Mouse (Mus musculus) liver, embryonic 16.5 days (tissue): ENCODE results near the gene Sptbn4. TPM values are rescaled to one million over a fixed set of nuclear protein-coding genes. Genes with fewer than 3 reads are reported as not detected.

ENCODE experiments used
- polyA plus RNA-seq: library from polyadenylated mRNA; unstranded; fragments of >200 nt; fragmentation: Nextera tagmentation; extraction: Ambion mirVana; gene quantifications from 2 replicates; pipeline ENCODE4 v1.2.1, GENCODE M21; 2015

Gene Sptbn4
- polyA plus RNA-seq, 1 experiment from 2014 or later: 0.02 TPM

Other genes with a start within 250 kb of the Sptbn4 start
- gene Itpkc, start 219.0 kb downstream of the Sptbn4 start, polyA plus RNA-seq: 1.6 and 2.0 TPM in 2 replicates
- gene Coq8b, start 214.7 kb downstream of the Sptbn4 start, polyA plus RNA-seq: 26.6 and 32.3 TPM in 2 replicates
- gene Numbl, start 189.3 kb downstream of the Sptbn4 start, polyA plus RNA-seq: 1.2 and 1.9 TPM in 2 replicates
- 5.2 and 7.6 TPM in 2 replicates for gene Ltbp4, start 110.0 kb downstream of the Sptbn4 start, polyA plus RNA-seq
- 16.1 and 16.5 TPM in 2 replicates for gene Shkbp1, start 91.7 kb downstream of the Sptbn4 start, polyA plus RNA-seq
- 0.23 and 0.44 TPM in 2 replicates for gene Gm20479, start 90.3 kb downstream of the Sptbn4 start, polyA plus RNA-seq
- 853 and 865 TPM in 2 replicates for gene Blvrb, start 292 bp upstream of the Sptbn4 start, polyA plus RNA-seq
- 35.5 and 37.6 TPM in 2 replicates for gene Sertad3, start 26.1 kb upstream of the Sptbn4 start, polyA plus RNA-seq
- 29.2 and 31.6 TPM in 2 replicates for gene Sertad1, start 39.2 kb upstream of the Sptbn4 start, polyA plus RNA-seq
- 0.74 and 0.81 TPM in 2 replicates for gene Prx, start 51.6 kb upstream of the Sptbn4 start, polyA plus RNA-seq
- 0.09 TPM in 1 of 2 replicates, not detected in the other for gene Hipk4, start 75.6 kb upstream of the Sptbn4 start, polyA plus RNA-seq
- gene Pld3, start 105.5 kb upstream of the Sptbn4 start, polyA plus RNA-seq: 85.0 and 101 TPM in 2 replicates
- 15.6 and 16.1 TPM in 2 replicates for gene 2310022A10Rik, start 105.5 kb upstream of the Sptbn4 start, polyA plus RNA-seq
- 24.8 and 26.3 TPM in 2 replicates for gene Akt2, start 143.9 kb upstream of the Sptbn4 start, polyA plus RNA-seq
- gene Ttc9b, start 206.2 kb upstream of the Sptbn4 start, polyA plus RNA-seq: not detected in 2 replicates
- gene Map3k10, start 226.9 kb upstream of the Sptbn4 start, polyA plus RNA-seq: 1.1 and 1.4 TPM in 2 replicates
- gene Zfp607b, start 241.7 kb upstream of the Sptbn4 start, polyA plus RNA-seq: 0.58 and 0.68 TPM in 2 replicates